Mouse (Mus musculus): ENCODE results near the gene Mmaa. TPM values are rescaled to one million over a fixed set of nuclear protein-coding genes. Genes with fewer than 3 reads are reported as not detected.

Mmaa gene
- total RNA-seq, 2 experiments from 2014 or later: 17.3 to 17.5 TPM

DNA sequence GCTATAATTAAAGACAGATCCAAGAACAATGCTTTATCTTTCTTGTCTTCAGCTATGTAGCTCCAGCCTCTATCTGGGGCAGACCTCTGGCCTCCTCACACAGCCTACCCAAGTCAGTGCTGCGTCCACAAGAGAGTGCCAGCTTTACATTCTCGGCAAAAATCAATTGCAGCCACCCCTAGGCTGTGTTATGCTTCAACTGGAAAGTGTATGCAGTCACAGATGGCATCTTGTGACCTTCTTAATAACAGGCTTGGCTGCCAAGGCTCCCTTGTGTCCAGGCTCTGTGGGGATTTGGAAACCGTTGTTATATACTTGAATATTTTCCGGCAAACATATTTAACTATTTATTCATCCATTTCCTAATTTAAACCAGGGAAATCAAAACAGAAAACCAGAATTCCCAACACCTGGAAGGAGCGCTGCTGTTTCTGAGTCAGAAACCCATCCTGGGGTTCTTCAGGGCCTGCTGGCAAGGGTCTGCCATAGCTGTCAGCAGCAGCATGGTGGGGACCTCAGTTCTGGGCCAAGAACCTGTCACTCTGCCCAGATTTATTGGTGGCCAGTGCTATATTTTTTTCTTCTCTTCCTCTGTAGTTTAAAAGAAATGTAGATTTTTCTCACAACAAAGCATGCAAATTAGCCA, 72.5 kb downstream of the Mmaa start:
- DNase-seq: no peak

Other genes starting within 250 kb of the Mmaa start
- not detected for gene 1700011L22Rik, start 46.4 kb downstream of the Mmaa start, total RNA-seq (2021)
- gene Smad1, start 104.6 kb upstream of the Mmaa start, total RNA-seq (2021): 10 to 100 TPM; 34.2 to 38.3 TPM